Mouse (Mus musculus) testis, adult 2 months (tissue): Measurements from ENCODE around the gene Gal. TPM values are rescaled to one million over a fixed set of nuclear protein-coding genes. Genes with fewer than 3 reads are reported as not detected.

Experiments
- H3K27ac ChIP-seq: fragments of 200-500 bp; 2 replicates; pipeline ENCODE4 v1.5.1; 2012; ENCODE audit warnings: low read depth, low read length; ENCODE audit not compliant: control insufficient read depth, insufficient read depth
- H3K27me3 ChIP-seq: fragments of 200-500 bp; 2 replicates; pipeline ENCODE4 v1.6.1; 2012; ENCODE audit warnings: mild to moderate bottlenecking, low read length, moderate library complexity; ENCODE audit not compliant: control insufficient read depth, insufficient read depth
- H3K36me3 ChIP-seq: fragments of 200-500 bp; 2 replicates; pipeline ENCODE4 v1.6.1; 2012; ENCODE audit warnings: mild to moderate bottlenecking, low read length; ENCODE audit not compliant: control insufficient read depth, insufficient read depth
- H3K4me1 ChIP-seq: fragments of 200-500 bp; 2 replicates; pipeline ENCODE4 v1.6.1; 2012; ENCODE audit warnings: low read length; ENCODE audit not compliant: control insufficient read depth, insufficient read depth
- H3K4me3 ChIP-seq: fragments of 200-500 bp; 2 replicates; pipeline ENCODE4 v1.5.1; 2012; ENCODE audit warnings: low read depth, mild to moderate bottlenecking, low read length, moderate library complexity, mixed read lengths; ENCODE audit not compliant: control insufficient read depth
- CTCF ChIP-seq: fragments of 200-500 bp; IDR thresholded peaks from 2 replicates; pipeline ENCODE4 v1.5.1; 2012; ENCODE audit warnings: low read depth, mild to moderate bottlenecking, inconsistent platforms, low read length, moderate library complexity; ENCODE audit not compliant: control insufficient read depth, insufficient read depth, insufficient replicate concordance
- POLR2A ChIP-seq: fragments of 200-500 bp; IDR thresholded peaks from 2 replicates; pipeline ENCODE4 v1.6.1; 2012; ENCODE audit warnings: low read depth, mild to moderate bottlenecking, inconsistent platforms, low read length, moderate library complexity; ENCODE audit not compliant: control insufficient read depth
- polyA plus RNA-seq: library from polyadenylated mRNA; depleted of rRNA; stranded (reverse); fragments of >200 nt; gene quantifications from 2 replicates; pipeline ENCODE4 v1.2.3, GENCODE M21; 2012; rRNA removed

Gal gene
- polyA plus RNA-seq, 1 experiment: 0.90 TPM

GRCm38 (mm10) chr19:3375945-3376495 is 38.3 kb downstream of the Gal start:
- no peaks in the 10 kb centered on the region for H3K27me3 ChIP-seq
- H3K4me3 ChIP-seq: no peak overlapping the region
- no peaks in the 10 kb centered on the region for H3K4me1 ChIP-seq
- TF ChIP-seq POLR2A (no peak), CTCF (no peak)
- H3K36me3 ChIP-seq: no peaks in the 10 kb centered on the region
- H3K27ac ChIP-seq: no peak overlapping the region

- Histone ChIP-seq H3K4me3 (no peak overlapping the region), H3K27me3 (no peaks in the 10 kb centered on the region), H3K36me3 (no peaks in the 10 kb centered on the region), H3K4me1 (no peaks in the 10 kb centered on the region), H3K27ac (no peak overlapping the region)
- no peak for TF ChIP-seq POLR2A
- TF ChIP-seq CTCF: 0 out of 2 replicates have a peak, but pooled peaks have one; percentile 18
Measured at GRCm38 (mm10) chr19:3374028-3374427, 40.3 kb downstream of the Gal start.

GRCm38 (mm10) chr19:3373380-3373779 is 41.0 kb downstream of the Gal start:
- no peak overlapping the region for H3K27ac ChIP-seq
- no peak overlapping the region for H3K4me3 ChIP-seq
- H3K27me3 ChIP-seq: no peaks in the 10 kb centered on the region
- no peaks in the 10 kb centered on the region for H3K36me3 ChIP-seq
- H3K4me1 ChIP-seq: no peaks in the 10 kb centered on the region
- TF ChIP-seq CTCF (no peak), POLR2A (no peak)

- H3K4me1 ChIP-seq: no peaks in the 10 kb centered on the region
- no peak overlapping the region for H3K27ac ChIP-seq
- H3K4me3 ChIP-seq: no peak overlapping the region
- no peaks in the 10 kb centered on the region for H3K36me3 ChIP-seq
- TF ChIP-seq POLR2A (no peak), CTCF (no peak)
- H3K27me3 ChIP-seq: no peaks in the 10 kb centered on the region
Measured at GRCm38 (mm10) chr19:3368276-3368675, 46.1 kb downstream of the Gal start.

GRCm38 (mm10) chr19:3365089-3365488 is 49.3 kb downstream of the Gal start:
- Histone ChIP-seq H3K4me3 (no peak overlapping the region), H3K27ac (no peak overlapping the region), H3K27me3 (no peaks in the 10 kb centered on the region), H3K4me1 (no peaks in the 10 kb centered on the region), H3K36me3 (no peaks in the 10 kb centered on the region)
- TF ChIP-seq POLR2A: no peak
- no peak for TF ChIP-seq CTCF

GRCm38 (mm10) chr19:3363510-3363909 is 50.8 kb downstream of the Gal start:
- Histone ChIP-seq H3K36me3 (no peaks in the 10 kb centered on the region), H3K27me3 (no peaks in the 10 kb centered on the region), H3K4me3 (no peak overlapping the region), H3K27ac (no peak overlapping the region), H3K4me1 (no peaks in the 10 kb centered on the region)
- TF ChIP-seq POLR2A: no peak
- no peak for TF ChIP-seq CTCF

Other genes with a start within 250 kb of the Gal start
- 24.6 and 24.7 TPM in 2 replicates for gene Mrpl21, start 131.6 kb downstream of the Gal start, polyA plus RNA-seq
- 4.1 and 4.4 TPM in 2 replicates for gene Ighmbp2, start 131.5 kb downstream of the Gal start, polyA plus RNA-seq
- gene Cpt1a, start 92.2 kb downstream of the Gal start, polyA plus RNA-seq: 17.6 and 18.9 TPM in 2 replicates
- 134 and 150 TPM in 2 replicates for gene Tesmin, start 25.7 kb downstream of the Gal start, polyA plus RNA-seq
- gene Ppp6r3, start 161.2 kb upstream of the Gal start, polyA plus RNA-seq: 28.3 and 28.8 TPM in 2 replicates